Mouse (Mus musculus) layer of hippocampus, adult 6 months (tissue): ENCODE results near the gene Metrnl. TPM values are rescaled to one million over a fixed set of nuclear protein-coding genes. Genes with fewer than 3 reads are reported as not detected.

ENCODE experiments used
- long read RNA-seq, 2 experiments: library from polyadenylated mRNA; unstranded; transcript quantifications; one replicate each; pipeline ENCODE4 v2.0.0; 2019 to 2020
- polyA plus RNA-seq: library from polyadenylated mRNA; unstranded; fragments of <200 nt; fragmentation: Nextera tagmentation; gene quantifications from 2 replicates; pipeline ENCODE4 v1.2.3, GENCODE M21; 2021

Metrnl gene
- 6.0 and 6.6 TPM in 2 replicates for polyA plus RNA-seq
- long read RNA-seq, experiment 1, transcript Metrnl-201 (4 exons, 1,401 nt): major isoform, 7 of 9 reads
- long read RNA-seq, experiment 1, partial matches to known transcripts: 2 of 9 reads
- long read RNA-seq, experiment 1, other reads (novel, unspliced or antisense): 0 of 9 reads
- long read RNA-seq, experiment 2, transcript Metrnl-201 (4 exons, 1,401 nt): major isoform, 11 of 12 reads
- long read RNA-seq, experiment 2, partial matches to known transcripts: 0 of 12 reads
- long read RNA-seq, experiment 2, other reads (novel, unspliced or antisense): 1 of 12 reads

GRCm38 (mm10) chr11:121701244-121701643, at the start of gene Metrnl:
Metrnl (plus strand) TSS chr11:121701544.

GRCm38 (mm10) chr11:121672990-121673572, 28.3 kb upstream of the Metrnl start, which contains the start of gene B3gntl1:
B3gntl1 (minus strand) TSS chr11:121673153.

Other genes starting within 250 kb of the Metrnl start
- gene Tbcd, start 249.6 kb upstream of the Metrnl start, polyA plus RNA-seq: 13.3 and 14.7 TPM in 2 replicates
- 0.04 TPM in 1 of 2 replicates, not detected in the other for gene Zfp750, start 182.2 kb upstream of the Metrnl start, polyA plus RNA-seq
- gene B3gntl1, start 28.4 kb upstream of the Metrnl start, polyA plus RNA-seq: 2.4 and 2.5 TPM in 2 replicates
- gene Ptchd3, start 128.7 kb downstream of the Metrnl start, polyA plus RNA-seq: not detected in 2 replicates